Mouse (Mus musculus): ENCODE measurements around the gene Rpl9-ps6. TPM values are rescaled to one million over a fixed set of nuclear protein-coding genes. Genes with fewer than 3 reads are reported as not detected.
"Not testable (repeated sequence)": the region's sequence is repeated elsewhere in the genome, so short reads cannot be mapped to it uniquely, and the experiment has no call there.

Gene Rpl9-ps6
- polyA plus RNA-seq, 1 experiment from 2014 or later: 138 TPM

- no peaks in the 10 kb centered on the region for H3K27me3 ChIP-seq (ENCODE audit: control insufficient read depth, insufficient read depth, low read length)
- H3K27ac ChIP-seq (replicated peaks): no peak overlapping the region
- no peak overlapping the region for H3K4me3 ChIP-seq (ENCODE audit: low read depth, low read length)
- 16% methylated on average over 6 of the region's 6 CpGs for WGBS
- no peaks in the 10 kb centered on the region for H3K4me1 ChIP-seq (replicated peaks; ENCODE audit: control insufficient read depth, insufficient read depth)
- H3K9me3 ChIP-seq (ENCODE audit: control insufficient read depth, low read length): no peaks in the 10 kb centered on the region
- H3K9ac ChIP-seq (ENCODE audit: low read length): no peak overlapping the region
- 0 out of 2 replicates have a peak, but pooled peaks have one; percentile 21 for ATAC-seq (ENCODE audit: low FRiP score, low TSS enrichment)
- H3K4me2 ChIP-seq (replicated peaks; ENCODE audit: low read depth): 0 out of 2 replicates have a peak overlapping the region, but pooled peaks have one; percentile 14
- no peak for DNase-seq (ENCODE audit: low spot score)
- H3K36me3 ChIP-seq (ENCODE audit: control insufficient read depth, insufficient read depth, low read length): no peaks in the 10 kb centered on the region
- TF ChIP-seq CTCF (IDR thresholded peaks at IDR 0.05; ENCODE audit: low read depth) (peak; percentile 88), EP300 (optimal IDR thresholded peaks at IDR 0.05) (no peak)
Measured at GRCm38 (mm10) chr19:32470059-32470497, 3.7 kb upstream of the Rpl9-ps6 start.

DNA sequence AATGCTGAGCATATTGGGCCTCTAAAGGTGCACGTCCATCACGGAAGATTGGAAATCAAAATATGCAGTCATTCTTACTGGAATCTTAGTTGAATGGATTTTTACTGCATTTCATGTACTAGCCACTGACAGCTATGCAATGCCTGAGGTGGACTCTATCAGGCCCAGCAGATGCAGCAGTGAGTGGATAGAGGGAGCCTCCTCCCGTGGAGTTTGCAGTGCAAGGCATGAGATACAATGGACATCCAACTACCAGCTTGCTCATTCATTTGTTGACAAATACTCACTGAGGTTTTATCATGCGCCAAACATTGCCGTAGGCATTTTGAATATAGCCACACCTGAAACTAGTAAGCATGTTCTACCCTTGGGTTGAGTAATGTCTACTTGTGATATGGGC lies 947 bp upstream of the Rpl9-ps6 start:
- no peak overlapping the region for H3K4me3 ChIP-seq (ENCODE audit: low read depth, low read length)
- no peaks in the 10 kb centered on the region for H3K36me3 ChIP-seq (ENCODE audit: control insufficient read depth, insufficient read depth, low read length)
- no peaks in the 10 kb centered on the region for H3K27me3 ChIP-seq (ENCODE audit: control insufficient read depth, insufficient read depth, low read length)
- DNase-seq (ENCODE audit: low spot score): no peak
- H3K9ac ChIP-seq (ENCODE audit: low read length): no peak overlapping the region
- no peaks in the 10 kb centered on the region for H3K4me1 ChIP-seq (replicated peaks; ENCODE audit: control insufficient read depth, insufficient read depth)
- no peaks in the 10 kb centered on the region for H3K9me3 ChIP-seq (ENCODE audit: control insufficient read depth, low read length)
- ATAC-seq (ENCODE audit: low FRiP score, low TSS enrichment): no peak
- no peak overlapping the region for H3K27ac ChIP-seq (replicated peaks)
- WGBS: 86% methylated on average over 5 of the region's 5 CpGs
- TF ChIP-seq EP300 (optimal IDR thresholded peaks at IDR 0.05) (no peak), CTCF (IDR thresholded peaks at IDR 0.05; ENCODE audit: low read depth) (no peak)
- H3K4me2 ChIP-seq (replicated peaks; ENCODE audit: low read depth): no peak overlapping the region

DNA sequence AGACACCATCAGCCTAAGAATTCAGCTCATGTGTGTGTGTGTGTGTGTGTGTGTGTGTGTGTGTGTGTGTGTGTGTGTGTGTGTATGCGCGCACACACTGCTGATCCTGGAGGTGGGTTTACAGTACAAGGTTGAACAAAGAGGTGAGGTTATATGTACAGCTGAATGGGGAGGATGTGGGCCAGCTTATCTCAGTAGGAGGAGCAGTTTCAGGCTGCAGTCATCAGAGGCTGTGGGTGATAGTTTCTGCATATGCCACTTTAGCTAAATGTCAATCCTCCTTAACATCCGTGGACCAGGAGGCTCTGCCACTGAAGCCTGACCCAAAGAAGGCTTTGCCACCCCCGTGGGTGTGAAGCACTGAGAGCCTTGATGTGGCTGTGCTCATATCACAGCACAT lies 1.1 kb downstream of the Rpl9-ps6 start:
- ATAC-seq (ENCODE audit: low FRiP score, low TSS enrichment) (peak; percentile 71; the same call in 1 of the 2 replicates), DNase-seq (ENCODE audit: low spot score) (peak; percentile 24)
- Histone ChIP-seq H3K4me3 (ENCODE audit: low read depth, low read length) (no peak overlapping the region), H3K4me2 (replicated peaks; ENCODE audit: low read depth) (no peak overlapping the region), H3K4me1 (replicated peaks; ENCODE audit: control insufficient read depth, insufficient read depth) (no peaks in the 10 kb centered on the region), H3K27ac (replicated peaks) (no peak overlapping the region), H3K9me3 (ENCODE audit: control insufficient read depth, low read length) (no peaks in the 10 kb centered on the region), H3K27me3 (ENCODE audit: control insufficient read depth, insufficient read depth, low read length) (no peaks in the 10 kb centered on the region), H3K9ac (ENCODE audit: low read length) (no peak overlapping the region), H3K36me3 (ENCODE audit: control insufficient read depth, insufficient read depth, low read length) (no peaks in the 10 kb centered on the region)
- WGBS: 79% methylated on average over 4 of the region's 4 CpGs
- TF ChIP-seq CTCF (IDR thresholded peaks at IDR 0.05; ENCODE audit: low read depth) (no peak), EP300 (optimal IDR thresholded peaks at IDR 0.05) (no peak)

DNA sequence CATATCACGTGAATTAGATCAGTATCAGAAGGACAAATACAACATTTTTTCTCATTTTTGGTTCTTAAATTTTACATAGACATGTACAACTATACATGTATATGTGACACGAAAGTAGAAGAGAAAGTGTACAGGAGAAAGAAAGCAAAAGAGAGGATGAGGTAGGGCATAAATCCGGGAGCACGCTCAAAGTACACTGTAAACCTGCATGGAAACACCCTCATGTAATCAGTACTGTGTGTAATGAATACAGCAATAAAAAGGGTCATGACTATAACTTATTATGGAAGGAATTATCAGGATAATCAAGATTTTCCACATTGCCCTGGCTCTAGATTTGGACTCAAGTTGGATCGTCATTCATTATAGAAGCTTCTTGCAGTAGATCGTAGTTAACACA lies 3.3 kb downstream of the Rpl9-ps6 start:
- H3K9ac ChIP-seq (ENCODE audit: low read length): no peak overlapping the region
- ATAC-seq (ENCODE audit: low FRiP score, low TSS enrichment) (no peak), DNase-seq (ENCODE audit: low spot score) (no peak)
- TF ChIP-seq EP300 (optimal IDR thresholded peaks at IDR 0.05) (no peak), CTCF (IDR thresholded peaks at IDR 0.05; ENCODE audit: low read depth) (no peak)
- H3K27ac ChIP-seq (replicated peaks): no peak overlapping the region
- H3K36me3 ChIP-seq (ENCODE audit: control insufficient read depth, insufficient read depth, low read length): no peaks in the 10 kb centered on the region
- H3K9me3 ChIP-seq (ENCODE audit: control insufficient read depth, low read length): no peaks in the 10 kb centered on the region
- H3K4me3 ChIP-seq (ENCODE audit: low read depth, low read length): no peak overlapping the region
- H3K4me2 ChIP-seq (replicated peaks; ENCODE audit: low read depth): no peak overlapping the region
- WGBS: 88% methylated on average over 6 of the region's 6 CpGs
- no peaks in the 10 kb centered on the region for H3K4me1 ChIP-seq (replicated peaks; ENCODE audit: control insufficient read depth, insufficient read depth)
- H3K27me3 ChIP-seq (ENCODE audit: control insufficient read depth, insufficient read depth, low read length): no peaks in the 10 kb centered on the region

DNA sequence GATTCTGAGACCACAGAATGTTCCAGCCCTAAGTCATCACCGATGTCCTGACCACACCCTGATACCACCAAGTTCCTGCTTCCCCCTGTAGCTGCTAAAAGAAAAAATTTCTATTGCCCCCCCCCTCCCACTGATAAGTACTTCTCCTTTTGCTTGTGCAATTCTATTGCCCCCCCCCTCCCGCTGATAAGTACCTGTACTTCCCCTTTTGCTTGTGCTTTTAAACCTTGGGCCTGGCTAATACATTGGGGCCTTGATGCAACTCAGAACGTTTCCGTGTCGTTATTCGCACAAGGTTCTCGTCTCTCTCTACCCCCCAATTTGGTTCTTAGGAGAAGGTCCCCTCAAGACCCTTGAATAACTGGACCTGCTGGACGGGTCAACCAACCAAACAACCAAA lies 8.7 kb downstream of the Rpl9-ps6 start:
- not testable (repeated sequence) for H3K9me3 ChIP-seq (ENCODE audit: control insufficient read depth, low read length); ATAC-seq (ENCODE audit: low FRiP score, low TSS enrichment); H3K9ac ChIP-seq (ENCODE audit: low read length); H3K4me2 ChIP-seq (replicated peaks; ENCODE audit: low read depth); H3K4me3 ChIP-seq (ENCODE audit: low read depth, low read length); H3K36me3 ChIP-seq (ENCODE audit: control insufficient read depth, insufficient read depth, low read length); H3K4me1 ChIP-seq (replicated peaks; ENCODE audit: control insufficient read depth, insufficient read depth); H3K27me3 ChIP-seq (ENCODE audit: control insufficient read depth, insufficient read depth, low read length); H3K27ac ChIP-seq (replicated peaks); DNase-seq (ENCODE audit: low spot score)
- 81% methylated on average over 8 of the region's 8 CpGs for WGBS

GRCm38 (mm10) chr19:32456744-32457143 lies 9.6 kb downstream of the Rpl9-ps6 start:
- no peak overlapping the region for H3K4me2 ChIP-seq (replicated peaks; ENCODE audit: low read depth)
- H3K9ac ChIP-seq (ENCODE audit: low read length): no peak overlapping the region
- no peak overlapping the region for H3K4me3 ChIP-seq (ENCODE audit: low read depth, low read length)
- H3K36me3 ChIP-seq (ENCODE audit: control insufficient read depth, insufficient read depth, low read length): no peaks in the 10 kb centered on the region
- no peaks in the 10 kb centered on the region for H3K9me3 ChIP-seq (ENCODE audit: control insufficient read depth, low read length)
- ATAC-seq (ENCODE audit: low FRiP score, low TSS enrichment): no peak
- H3K27ac ChIP-seq (replicated peaks): no peak overlapping the region
- DNase-seq (ENCODE audit: low spot score): no peak
- 77% methylated on average over 2 of the region's 2 CpGs for WGBS
- no peaks in the 10 kb centered on the region for H3K27me3 ChIP-seq (ENCODE audit: control insufficient read depth, insufficient read depth, low read length)
- H3K4me1 ChIP-seq (replicated peaks; ENCODE audit: control insufficient read depth, insufficient read depth): no peaks in the 10 kb centered on the region
- TF ChIP-seq CTCF (IDR thresholded peaks at IDR 0.05; ENCODE audit: low read depth) (no peak), EP300 (optimal IDR thresholded peaks at IDR 0.05) (no peak)
